Mouse (Mus musculus) liver, embryonic 11.5 days (tissue): ENCODE data around the gene Dpm2. TPM values are rescaled to one million over a fixed set of nuclear protein-coding genes. Genes with fewer than 3 reads are reported as not detected.

Experiments used
- ATAC-seq: fragments of 200-750 bp; cut with Nextera tagmentation; replicated peaks from 2 replicates; pipeline ENCODE4 v1.8.0; 2017; ENCODE audit warnings: moderate number of reproducible peaks, mild to moderate bottlenecking, moderate TSS enrichment, moderate library complexity; ENCODE audit not compliant: low FRiP score
- DNase-seq: peaks from one replicate; pipeline ENCODE4 v3.0.0-alpha.2; 2017; ENCODE audit warnings: low spot score
- H3K27ac ChIP-seq: fragments of 300-500 bp; sonication (generic); 2 replicates; pipeline ENCODE4 v1.5.1; 2014; ENCODE audit warnings: mild to moderate bottlenecking, low read depth, low read length, control low read depth
- H3K27me3 ChIP-seq: fragments of 300-500 bp; sonication (generic); replicated peaks from 2 replicates; pipeline ENCODE4 v1.6.1; 2014; ENCODE audit warnings: low read length, mixed read lengths; ENCODE audit not compliant: control insufficient read depth, insufficient read depth
- H3K36me3 ChIP-seq: fragments of 300-500 bp; sonication (generic); 2 replicates; pipeline ENCODE4 v1.6.1; 2014; ENCODE audit warnings: mild to moderate bottlenecking, low read length, moderate library complexity, mixed read lengths; ENCODE audit not compliant: control insufficient read depth, insufficient read depth
- H3K4me1 ChIP-seq: fragments of 300-500 bp; sonication (generic); replicated peaks from 2 replicates; pipeline ENCODE4 v1.6.1; 2014; ENCODE audit warnings: low read length, mixed read lengths; ENCODE audit not compliant: control insufficient read depth, insufficient read depth
- H3K4me2 ChIP-seq: fragments of 300-500 bp; sonication (generic); 2 replicates; pipeline ENCODE4 v1.6.1; 2014; ENCODE audit warnings: mild to moderate bottlenecking, control low read depth, moderate library complexity
- H3K4me3 ChIP-seq: fragments of 300-500 bp; sonication (generic); 2 replicates; pipeline ENCODE4 v1.5.1; 2014; ENCODE audit warnings: low read depth, low read length, control low read depth
- H3K9ac ChIP-seq: fragments of 300-500 bp; sonication (generic); 2 replicates; pipeline ENCODE4 v1.6.1; 2014; ENCODE audit warnings: low read depth, low read length, control low read depth
- H3K9me3 ChIP-seq: fragments of 300-500 bp; sonication (generic); 2 replicates; pipeline ENCODE4 v1.6.1; 2016; ENCODE audit warnings: low read length, inconsistent platforms, mixed read lengths; ENCODE audit not compliant: control insufficient read depth
- WGBS: fragments of 180-500 bp; shearing (Covaris S2); extraction: QIAGEN DNeasy Blood & Tissue Kit; methylation state at CpG from one replicate; pipeline ENCODE4 v1.1.7; 2014; 5-methylcytosine and 5-hydroxymethylcytosine counted together
- polyA plus RNA-seq: library from polyadenylated mRNA; unstranded; fragments of >200 nt; fragmentation: Nextera tagmentation; extraction: Ambion mirVana; gene quantifications from 2 replicates; pipeline ENCODE4 v1.2.1, GENCODE M21; 2014

Dpm2 gene
- polyA plus RNA-seq, 1 experiment from 2014 or later: 109 TPM

GRCm38 (mm10) chr2:32541333-32541908 is 29.2 kb upstream of the Dpm2 start:
- Histone ChIP-seq H3K9me3 (no peaks in the 10 kb centered on the region), H3K27ac (no peak overlapping the region), H3K9ac (no peak overlapping the region), H3K36me3 (no peaks in the 10 kb centered on the region), H3K4me3 (no peak overlapping the region), H3K4me2 (no peak overlapping the region), H3K27me3 (peaks cover 9% of the 10 kb centered on the region), H3K4me1 (peaks cover 11% of the 10 kb centered on the region; the same call in 1 of the 2 replicates)
- ATAC-seq (no peak), DNase-seq (no peak)
- 94% methylated on average over 2 of the region's 2 CpGs for WGBS

DNA sequence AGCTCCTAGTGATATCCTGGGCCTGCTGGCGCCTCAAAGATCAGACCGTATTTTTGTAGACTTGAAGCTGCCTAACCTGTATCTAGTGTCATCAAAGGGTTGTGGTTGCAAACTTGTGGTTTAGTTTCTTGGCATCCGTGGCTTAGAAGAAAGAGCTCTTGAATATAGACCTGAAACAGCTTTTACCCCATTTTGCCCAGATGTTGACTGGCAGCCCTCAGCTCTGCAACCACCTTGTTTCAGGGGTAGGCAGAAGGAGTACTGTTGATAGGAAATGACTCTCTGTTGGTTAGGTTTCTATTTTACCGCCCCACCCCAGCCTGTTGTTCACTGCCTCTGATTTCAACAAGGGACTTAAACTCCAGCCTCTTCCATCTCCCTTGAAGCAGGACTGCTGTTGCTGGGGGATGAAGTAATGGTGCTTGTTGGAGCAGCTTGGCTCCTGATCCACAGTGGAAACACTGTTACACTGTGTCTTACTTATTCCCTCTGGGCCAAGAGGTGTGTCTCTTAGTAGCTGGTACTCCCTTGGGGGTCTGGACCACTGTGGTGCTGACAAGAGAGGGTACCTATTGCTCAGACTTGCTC is 28.6 kb upstream of the Dpm2 start:
- no peak overlapping the region for H3K4me2 ChIP-seq
- no peak overlapping the region for H3K4me3 ChIP-seq
- H3K9ac ChIP-seq: no peak overlapping the region
- H3K27me3 ChIP-seq: peaks cover 3% of the 10 kb centered on the region; the same call in 1 of the 2 replicates
- no peaks in the 10 kb centered on the region for H3K9me3 ChIP-seq
- H3K27ac ChIP-seq: no peak overlapping the region
- H3K36me3 ChIP-seq: no peaks in the 10 kb centered on the region
- 60% methylated on average over 4 of the region's 4 CpGs for WGBS
- ATAC-seq (no peak), DNase-seq (no peak)
- H3K4me1 ChIP-seq: peaks cover 6% of the 10 kb centered on the region; the same call in 1 of the 2 replicates

- no peaks in the 10 kb centered on the region for H3K9me3 ChIP-seq
- no peak for ATAC-seq
- no peak overlapping the region for H3K4me3 ChIP-seq
- H3K27ac ChIP-seq: no peak overlapping the region
- no peak overlapping the region for H3K9ac ChIP-seq
- no peaks in the 10 kb centered on the region for H3K4me1 ChIP-seq
- H3K27me3 ChIP-seq: peaks cover 3% of the 10 kb centered on the region; the same call in 1 of the 2 replicates
- no peaks in the 10 kb centered on the region for H3K36me3 ChIP-seq
- WGBS: 92% methylated on average over 3 of the region's 3 CpGs
- H3K4me2 ChIP-seq: no peak overlapping the region
- no peak for DNase-seq
Observed at GRCm38 (mm10) chr2:32543031-32543449, 27.6 kb upstream of the Dpm2 start.

DNA sequence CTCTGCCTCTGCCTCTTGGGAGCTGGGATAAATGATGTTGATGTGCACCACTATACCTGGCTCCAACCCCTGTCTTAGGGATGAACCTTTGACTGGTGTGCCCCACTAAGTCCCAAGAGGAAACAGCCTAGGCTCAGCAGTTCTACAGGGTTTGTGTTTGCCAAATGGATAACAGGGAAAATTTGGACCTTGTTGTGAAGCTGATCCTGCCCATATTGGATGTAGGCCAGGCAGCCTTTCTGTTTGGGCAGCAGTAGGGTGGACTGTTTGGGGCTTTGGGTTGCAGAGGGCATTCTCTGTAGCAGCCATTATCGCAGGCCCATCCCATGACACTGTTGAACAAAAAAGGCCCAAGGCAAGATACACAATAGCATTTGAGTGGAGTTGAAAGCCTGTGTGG is 23.7 kb upstream of the Dpm2 start:
- WGBS: 88% methylated on average over 1 of the region's 1 CpGs
- Histone ChIP-seq H3K27me3 (no peaks in the 10 kb centered on the region), H3K4me2 (no peak overlapping the region), H3K4me3 (no peak overlapping the region), H3K9ac (no peak overlapping the region), H3K9me3 (no peaks in the 10 kb centered on the region), H3K27ac (no peak overlapping the region), H3K4me1 (no peaks in the 10 kb centered on the region), H3K36me3 (no peaks in the 10 kb centered on the region)
- ATAC-seq (no peak), DNase-seq (no peak)

DNA sequence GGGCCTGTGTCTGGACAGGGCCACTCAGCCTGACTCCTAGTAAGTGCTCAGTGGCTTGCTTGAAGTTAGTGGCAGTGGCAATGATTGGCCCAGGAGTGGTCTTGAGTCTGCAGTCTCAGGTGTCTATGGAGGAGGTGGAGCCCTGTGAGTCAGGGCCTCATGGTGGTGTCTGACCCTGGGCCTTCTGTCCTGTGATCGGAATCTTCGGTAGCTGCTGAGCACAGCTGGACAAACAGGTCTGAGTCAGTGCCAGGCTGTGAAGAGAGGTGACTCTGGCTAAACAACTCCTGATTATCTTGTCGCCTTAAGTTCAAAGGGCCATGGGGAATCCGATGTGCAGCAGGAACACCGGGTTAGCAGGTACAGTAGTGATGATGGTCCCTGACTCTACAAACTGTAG is 23.3 kb upstream of the Dpm2 start:
- DNase-seq (no peak), ATAC-seq (no peak)
- H3K9ac ChIP-seq: no peak overlapping the region
- H3K4me3 ChIP-seq: no peak overlapping the region
- no peaks in the 10 kb centered on the region for H3K9me3 ChIP-seq
- WGBS: 80% methylated on average over 5 of the region's 5 CpGs
- no peak overlapping the region for H3K27ac ChIP-seq
- H3K27me3 ChIP-seq: no peaks in the 10 kb centered on the region
- H3K36me3 ChIP-seq: no peaks in the 10 kb centered on the region
- H3K4me1 ChIP-seq: no peaks in the 10 kb centered on the region
- H3K4me2 ChIP-seq: no peak overlapping the region

DNA sequence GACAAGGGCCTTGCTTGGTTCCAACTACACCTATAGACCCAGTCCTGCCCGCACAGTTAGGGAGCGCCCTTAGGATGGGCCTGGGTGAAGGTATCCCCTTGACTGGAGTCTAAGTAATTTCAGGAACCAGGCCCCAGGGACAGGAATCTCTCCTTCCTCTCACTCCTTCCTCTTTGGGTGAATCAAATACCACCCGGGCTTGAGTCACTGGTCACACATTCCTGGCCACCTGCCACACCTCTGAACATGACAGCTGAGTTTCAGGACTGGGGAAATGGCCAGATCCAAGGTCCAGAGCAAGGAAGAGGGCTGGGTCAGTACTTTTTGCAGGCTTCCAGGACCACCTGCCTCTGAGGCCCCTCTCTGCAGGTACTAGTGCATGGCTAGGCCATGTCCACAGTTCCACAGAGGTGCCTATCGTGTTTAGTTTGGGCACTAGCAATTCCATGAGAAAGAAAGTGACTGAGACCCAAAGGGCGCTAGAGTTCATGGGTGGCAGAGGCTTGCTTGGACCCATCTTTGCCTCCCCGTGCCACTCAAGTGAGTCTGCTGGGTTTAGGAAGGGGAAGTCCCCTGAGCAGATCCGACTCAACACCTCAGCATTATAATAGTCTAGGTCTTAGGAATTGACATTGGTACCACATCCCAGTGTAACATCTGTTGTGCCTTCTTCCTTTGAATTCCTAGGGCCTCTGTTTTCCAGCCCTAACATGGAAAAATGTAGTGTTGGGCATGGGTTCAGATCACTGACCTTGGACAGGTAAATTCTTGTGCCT is 22.5 kb upstream of the Dpm2 start:
- no peaks in the 10 kb centered on the region for H3K4me1 ChIP-seq
- WGBS: 73% methylated on average over 7 of the region's 7 CpGs
- no peak overlapping the region for H3K9ac ChIP-seq
- no peak for ATAC-seq
- no peaks in the 10 kb centered on the region for H3K27me3 ChIP-seq
- H3K36me3 ChIP-seq: no peaks in the 10 kb centered on the region
- DNase-seq: no peak
- no peak overlapping the region for H3K4me3 ChIP-seq
- H3K9me3 ChIP-seq: no peaks in the 10 kb centered on the region
- H3K4me2 ChIP-seq: no peak overlapping the region
- H3K27ac ChIP-seq: no peak overlapping the region

DNA sequence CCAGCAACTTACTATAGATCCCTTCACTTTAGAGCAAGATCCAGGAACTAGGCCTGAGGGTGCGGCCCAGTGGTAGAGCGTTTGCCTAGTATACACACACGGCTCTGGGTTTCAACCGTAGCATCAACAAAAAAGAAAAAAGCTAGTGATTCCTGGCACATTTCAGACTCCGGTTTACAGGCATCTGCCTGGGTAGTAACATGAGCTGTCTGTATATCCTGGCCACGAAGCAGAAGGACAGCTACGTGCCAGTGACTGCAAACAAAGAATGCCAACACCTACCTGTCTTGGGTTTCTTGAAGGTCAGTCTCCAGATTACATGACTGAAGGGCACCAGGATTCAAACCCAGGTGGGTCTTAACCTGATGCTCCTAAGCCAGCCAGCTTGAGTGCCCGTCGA is 21.5 kb upstream of the Dpm2 start:
- Histone ChIP-seq H3K4me2 (no peak overlapping the region), H3K9me3 (no peaks in the 10 kb centered on the region), H3K27me3 (no peaks in the 10 kb centered on the region), H3K4me3 (no peak overlapping the region), H3K27ac (no peak overlapping the region), H3K36me3 (no peaks in the 10 kb centered on the region), H3K9ac (no peak overlapping the region), H3K4me1 (no peaks in the 10 kb centered on the region)
- WGBS: 84% methylated on average over 9 of the region's 9 CpGs
- ATAC-seq: no peak
- DNase-seq: no peak

DNA sequence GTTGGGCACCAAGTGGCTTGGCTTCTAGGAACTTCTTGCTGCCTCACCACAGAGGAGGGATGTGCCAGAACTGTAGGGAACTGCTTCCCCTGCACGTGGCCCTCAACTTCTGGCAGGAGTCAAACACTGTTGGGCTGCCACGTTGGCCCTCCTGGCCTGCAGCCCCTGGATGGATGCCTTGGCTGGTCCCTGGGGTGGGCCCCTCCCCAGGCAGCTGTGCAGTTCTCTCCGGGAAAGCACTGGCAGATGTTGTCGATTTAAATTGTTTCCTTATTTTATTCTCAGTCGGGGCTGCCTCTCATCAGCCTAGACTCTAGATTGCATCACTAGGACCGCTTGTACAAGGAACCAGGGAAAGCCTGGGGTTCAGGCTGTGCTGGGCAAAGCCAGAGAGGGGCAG is 20.9 kb upstream of the Dpm2 start:
- Histone ChIP-seq H3K9ac (no peak overlapping the region), H3K4me3 (no peak overlapping the region), H3K27ac (no peak overlapping the region), H3K36me3 (no peaks in the 10 kb centered on the region), H3K4me1 (no peaks in the 10 kb centered on the region), H3K27me3 (no peaks in the 10 kb centered on the region), H3K9me3 (no peaks in the 10 kb centered on the region), H3K4me2 (no peak overlapping the region)
- 66% methylated on average over 6 of the region's 6 CpGs for WGBS
- ATAC-seq (no peak), DNase-seq (no peak)

- Histone ChIP-seq H3K27ac (no peak overlapping the region), H3K4me1 (peaks cover 7% of the 10 kb centered on the region), H3K36me3 (no peaks in the 10 kb centered on the region), H3K9ac (no peak overlapping the region), H3K27me3 (no peaks in the 10 kb centered on the region), H3K9me3 (no peaks in the 10 kb centered on the region), H3K4me2 (no peak overlapping the region), H3K4me3 (no peak overlapping the region)
- ATAC-seq (no peak), DNase-seq (no peak)
- 77% methylated on average over 5 of the region's 5 CpGs for WGBS
Observed at GRCm38 (mm10) chr2:32551236-32551635, 19.4 kb upstream of the Dpm2 start.
